Mouse (Mus musculus): ENCODE data around the gene Rorc.

Gene Rorc

GRCm38 (mm10) chr3:94430980-94431379, 58.4 kb downstream of the Rorc start:
- DNase-seq (ENCODE audit: low read depth, low spot score) = no peak

GRCm38 (mm10) chr3:94434305-94434704, 61.7 kb downstream of the Rorc start:
- no peak for DNase-seq (ENCODE audit: low read depth, low spot score)

GRCm38 (mm10) chr3:94436420-94436819, 63.8 kb downstream of the Rorc start:
- no peak for DNase-seq (ENCODE audit: low read depth, low spot score)

DNA sequence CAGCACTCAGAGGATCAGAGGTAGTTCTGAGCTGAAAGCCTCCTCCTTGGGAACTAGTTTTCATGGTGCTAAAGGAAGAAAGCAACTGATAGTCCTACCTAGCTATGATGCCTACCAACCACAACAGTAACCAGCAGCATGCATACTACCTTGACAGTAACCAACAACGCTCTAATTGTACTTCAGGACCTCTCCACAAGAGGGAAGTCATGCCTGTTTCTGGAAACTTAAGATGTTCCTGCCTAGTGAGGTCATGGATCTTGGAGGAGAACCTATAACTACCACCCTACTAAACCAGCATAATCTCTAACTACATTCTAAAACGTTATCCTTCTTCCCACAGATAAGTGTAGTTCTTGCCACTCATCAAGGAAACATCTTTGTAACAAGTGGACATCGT, 68.6 kb downstream of the Rorc start:
- peak; percentile 36 for DNase-seq (ENCODE audit: low read depth, low spot score)

DNA sequence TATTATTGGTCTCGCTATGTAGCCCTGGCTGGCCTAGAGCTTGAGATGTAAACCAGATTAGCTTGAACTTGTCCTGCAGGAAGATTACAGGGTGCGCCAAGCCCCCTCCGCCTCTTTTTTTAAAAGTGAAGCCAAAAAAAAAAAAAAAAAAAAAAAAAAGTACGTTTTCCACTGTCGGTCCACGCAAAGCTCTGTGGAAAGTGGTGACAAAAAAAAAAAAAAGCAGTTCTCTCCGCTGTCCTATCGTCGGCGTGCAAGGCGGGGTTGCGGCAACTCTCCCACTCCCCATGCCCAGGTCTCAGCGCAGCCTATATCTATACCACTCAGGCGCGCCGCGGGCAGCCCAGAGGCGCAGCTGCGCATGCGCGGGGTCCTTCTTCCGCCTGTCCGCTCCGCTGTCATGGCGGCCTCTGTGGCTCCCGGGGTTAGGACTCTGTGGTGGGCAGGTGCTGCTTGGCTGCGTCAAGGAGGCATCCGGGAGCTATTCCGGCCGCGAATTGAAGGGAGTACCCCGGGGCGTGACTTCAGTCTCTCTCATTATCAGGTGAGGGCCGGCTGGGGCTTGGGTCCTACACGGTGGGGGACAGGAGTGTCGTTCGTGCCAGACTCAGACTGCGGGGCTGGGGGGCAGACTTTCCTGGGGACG, 70.5 kb downstream of the Rorc start, which contains the start of gene Mrpl9:
Mrpl9 (plus strand) TSS at position 368 of the 646 bp plus-strand sequence.
- peak; percentile 96 for DNase-seq (ENCODE audit: low read depth, low spot score)

DNA sequence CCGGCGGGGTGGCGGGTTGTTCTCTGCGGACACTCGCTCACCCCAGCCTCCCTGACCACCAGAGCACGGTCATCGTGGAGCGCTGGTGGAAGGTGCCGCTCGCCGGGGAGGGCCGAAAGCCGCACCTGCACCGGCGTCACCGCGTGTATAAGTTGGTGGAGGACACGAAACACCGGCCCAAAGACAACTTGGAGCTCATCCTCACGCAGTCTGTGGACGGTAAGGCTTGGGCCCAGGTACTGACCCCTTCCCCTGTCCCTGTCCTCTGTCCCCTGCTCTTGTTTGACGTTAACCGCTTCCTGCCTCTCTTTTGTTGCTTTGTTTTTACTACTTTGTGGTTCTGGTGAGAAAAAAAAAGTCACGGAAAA, 71.0 kb downstream of the Rorc start, which contains the start of gene Oaz3:
Oaz3 (minus strand) TSS at position 319 of the 368 bp plus-strand sequence.
- DNase-seq (ENCODE audit: low read depth, low spot score) = peak; percentile 70

Measured in CD4-positive helper T cell, adult 2 months (primary cell).